Mouse (Mus musculus): ENCODE measurements around the gene Med19.
"Not testable (repeated sequence)": the region's sequence is repeated elsewhere in the genome, so short reads cannot be mapped to it uniquely, and the experiment has no call there.

The Med19 gene

GRCm38 (mm10) chr2:84669828-84670568 is 8.2 kb upstream of the Med19 start:
- no peak for DNase-seq (ENCODE audit: low spot score in 2 of 2)

DNA sequence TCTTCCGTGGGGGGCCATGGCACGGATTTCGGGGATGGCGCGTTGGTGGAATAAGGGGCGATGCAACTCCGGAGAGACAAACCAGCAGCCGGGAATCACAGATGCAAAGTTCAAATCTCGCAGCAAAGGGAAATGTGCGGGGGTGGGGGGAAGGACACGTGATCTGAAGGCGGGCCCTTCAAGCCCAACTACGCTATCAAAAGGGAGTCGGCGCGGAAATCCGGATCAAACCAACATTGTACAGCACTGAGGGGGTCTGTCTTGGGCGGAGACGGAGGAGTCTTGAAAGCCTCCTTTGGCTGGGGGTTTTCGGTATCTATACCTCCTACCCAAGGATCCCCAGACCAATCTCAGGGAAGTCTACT is 7.7 kb upstream of the Med19 start, which contains the start of gene Selenoh:
TSS of gene Selenoh (minus strand) at position 202 of the 365 bp plus-strand sequence.
- peak; percentile 86 for DNase-seq (ENCODE audit: low spot score in 2 of 2)

DNA sequence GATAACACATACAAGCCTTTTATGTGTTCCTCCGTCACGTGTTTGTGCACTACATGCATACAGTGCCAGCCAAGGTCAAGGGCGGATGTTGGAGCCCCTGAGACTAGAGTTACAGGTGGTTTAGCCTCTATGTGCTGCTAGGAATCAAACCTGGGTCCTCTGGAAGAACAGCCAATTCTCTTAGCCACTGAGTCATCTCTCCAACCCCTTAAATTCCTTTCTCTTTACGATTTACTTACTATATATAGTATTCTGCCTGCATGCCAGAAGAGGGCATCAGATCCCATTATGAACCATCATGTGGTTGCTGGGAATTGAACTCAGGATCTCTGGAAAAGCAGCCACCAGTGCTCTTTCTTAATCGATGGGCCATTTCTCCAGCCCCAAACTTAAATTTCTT is 6.7 kb upstream of the Med19 start:
- DNase-seq (ENCODE audit: low spot score in 2 of 2), result not testable (repeated sequence)

DNA sequence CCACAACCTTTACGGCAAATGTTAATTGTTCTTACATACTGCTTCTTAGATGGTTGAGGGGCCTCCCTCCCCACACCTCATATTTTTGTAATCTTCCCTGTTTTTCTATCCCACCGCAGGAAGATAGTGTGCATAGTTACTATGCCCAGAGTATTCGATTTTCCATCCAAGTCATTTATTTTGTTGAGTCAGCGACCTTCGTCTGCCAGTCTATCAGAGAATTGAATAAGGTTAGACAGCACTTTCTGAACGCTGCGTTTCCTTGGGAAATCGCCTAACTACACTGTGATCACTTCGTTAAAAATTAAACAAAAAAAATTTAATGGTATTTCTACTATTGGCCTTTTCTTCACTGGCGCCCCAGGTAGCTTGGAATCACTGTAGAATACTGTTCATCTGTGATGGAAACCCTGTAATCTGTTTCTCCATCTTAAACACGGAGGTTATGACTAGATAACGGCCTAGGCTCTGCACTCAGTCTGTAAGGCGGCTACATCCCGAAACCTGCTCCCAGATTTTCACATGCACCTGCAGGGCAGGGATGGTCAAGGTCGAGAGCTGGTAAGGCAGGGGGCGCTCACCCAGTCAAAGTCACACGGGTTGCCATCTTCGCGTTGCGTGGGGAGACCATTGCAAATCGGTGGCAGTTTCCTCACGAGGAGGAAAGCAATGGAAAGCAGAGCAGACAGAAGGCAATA is 783 bp upstream of the Med19 start:
- no peak for DNase-seq (ENCODE audit: low spot score in 2 of 2)

DNA sequence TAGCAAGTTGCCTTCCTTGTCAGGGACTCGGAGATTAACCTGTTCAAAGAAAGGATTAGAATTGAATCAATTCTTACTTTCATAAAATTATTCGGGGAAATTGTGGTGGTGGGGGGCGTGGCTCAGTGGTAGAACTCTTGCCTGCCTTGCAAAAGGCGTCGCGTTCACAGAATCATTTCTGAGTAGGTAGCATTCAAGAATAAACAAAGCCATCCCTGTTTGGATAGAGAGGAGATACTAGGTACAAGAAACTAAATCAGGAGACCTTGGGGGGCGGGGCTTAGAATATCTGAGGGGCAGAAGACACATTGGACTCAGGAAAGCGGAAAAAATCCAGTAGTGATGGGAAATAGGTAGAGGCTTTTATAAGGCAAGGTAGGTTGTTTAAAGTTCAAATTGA is 814 bp downstream of the Med19 start, which contains the start of gene Tmx2:
TSS of gene Tmx2 (minus strand) at position 125 of the 400 bp plus-strand sequence.
- no peak for DNase-seq (ENCODE audit: low spot score in 2 of 2)

DNA sequence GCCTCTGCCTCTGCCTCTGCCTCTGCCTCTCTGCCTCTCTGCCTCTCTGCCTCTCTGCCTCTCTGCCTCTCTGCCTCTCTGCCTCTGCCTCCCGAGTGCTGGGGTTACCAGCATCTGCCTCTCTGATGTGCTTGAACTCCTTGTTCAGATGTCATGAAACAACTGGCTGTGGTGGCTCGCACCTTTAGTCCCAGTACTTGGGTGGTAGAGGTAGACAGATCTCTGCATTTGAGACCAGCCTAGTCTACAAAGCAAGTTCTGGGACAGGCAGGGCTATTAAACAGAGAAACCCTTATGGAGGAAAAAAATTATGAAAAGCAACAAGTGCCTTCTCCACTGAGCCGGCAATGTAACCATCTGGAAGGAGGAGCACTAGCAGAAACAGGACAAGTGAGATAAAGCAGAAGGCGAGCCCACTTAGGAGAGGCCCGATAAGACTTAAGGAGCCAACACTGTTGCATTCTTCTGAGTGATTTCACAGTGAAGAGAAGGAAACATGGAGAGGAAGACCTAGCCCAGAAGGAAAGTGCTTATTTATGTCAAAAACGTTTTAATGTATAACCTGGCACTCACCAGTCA is 4.5 kb downstream of the Med19 start:
- no peak for DNase-seq (ENCODE audit: low spot score in 2 of 2)

DNA sequence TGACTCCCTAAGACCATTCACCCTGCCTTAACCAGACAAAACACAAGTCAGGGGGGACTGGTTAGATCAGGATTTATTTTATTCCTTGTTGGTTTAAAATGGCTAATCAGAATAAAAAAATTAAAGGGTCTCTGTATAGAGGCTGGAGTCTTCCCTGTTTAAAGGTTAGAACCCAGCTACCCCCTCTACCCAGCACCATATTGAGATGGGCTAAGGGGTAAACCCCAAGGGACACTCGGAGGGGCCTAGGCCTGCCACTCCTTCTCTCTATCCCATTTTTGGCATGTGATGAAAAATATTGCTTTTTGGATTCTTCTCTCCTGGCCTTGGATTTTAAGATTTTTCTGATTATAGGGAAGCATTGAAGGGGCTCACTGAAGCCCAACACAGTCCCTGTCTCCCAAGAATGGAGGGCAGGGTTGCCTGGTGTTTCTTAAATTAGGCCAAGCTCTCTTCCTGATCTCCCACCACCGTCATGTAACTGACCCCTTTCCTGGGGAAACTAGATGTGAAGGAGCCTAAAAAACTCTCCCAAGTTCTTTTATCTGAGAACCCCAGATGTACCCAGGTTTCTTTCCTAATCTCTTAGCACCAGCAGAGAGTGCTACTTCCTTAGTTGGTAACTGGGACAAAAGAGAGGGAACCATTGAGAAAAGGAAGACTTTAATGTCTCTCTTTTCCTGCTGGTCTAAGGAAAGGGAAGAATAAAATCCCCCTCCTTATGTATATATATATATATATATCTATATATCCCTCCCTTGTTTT is 10.1 kb downstream of the Med19 start:
- DNase-seq (ENCODE audit: low spot score in 2 of 2), result no peak

DNA sequence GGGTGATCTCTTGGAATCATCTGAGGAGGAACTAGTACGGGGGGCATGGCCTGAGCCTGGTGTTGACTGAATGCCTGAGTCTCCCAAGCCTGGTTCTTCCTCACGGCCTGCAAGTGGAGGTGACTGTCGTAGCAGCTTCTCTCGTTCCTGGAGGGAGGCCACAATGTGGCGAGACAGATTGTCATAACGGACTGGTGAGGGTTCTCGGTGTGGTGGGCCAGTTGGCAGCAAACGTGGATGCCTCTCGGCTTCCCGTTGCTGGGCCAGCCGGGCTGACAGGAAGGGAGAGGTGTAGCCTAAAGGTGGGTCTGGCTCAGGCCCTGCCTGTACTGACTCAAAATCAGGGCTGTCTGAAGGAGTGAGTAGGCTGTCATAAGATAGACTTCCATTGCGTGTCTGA is 11.8 kb downstream of the Med19 start:
- no peak for DNase-seq (ENCODE audit: low spot score in 2 of 2)

DNA sequence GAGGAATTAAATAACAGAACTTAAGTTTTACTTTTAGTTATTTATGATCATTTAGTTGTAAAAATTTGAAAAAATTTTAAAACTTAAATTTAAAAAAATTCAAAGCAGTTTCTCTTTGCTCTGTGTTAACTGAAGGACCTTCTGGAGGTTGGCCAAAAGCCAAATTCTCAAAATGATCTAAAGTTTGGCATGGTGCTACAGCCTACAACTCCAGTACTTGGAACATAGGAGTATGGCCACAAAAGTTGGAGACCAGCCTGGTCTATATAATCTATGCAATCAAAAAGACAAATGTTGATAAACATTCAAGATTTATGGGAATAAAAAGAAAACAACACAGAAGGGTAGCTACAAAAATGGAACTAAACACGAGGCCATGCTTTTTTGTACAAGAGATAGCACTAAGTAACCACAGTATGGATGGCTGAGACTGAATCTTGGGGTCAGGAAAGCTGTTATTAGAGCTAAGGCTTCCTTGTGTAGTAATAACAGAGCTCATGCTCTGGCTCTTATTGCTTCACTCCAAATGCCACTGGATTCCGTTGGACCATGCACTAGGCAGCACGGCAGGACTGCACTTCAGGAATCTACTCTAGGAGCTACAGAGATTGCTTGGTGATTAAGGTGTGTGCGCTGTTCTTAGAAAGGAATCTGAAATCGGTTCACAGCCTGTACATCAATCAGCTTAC is 16.9 kb downstream of the Med19 start:
- no peak for DNase-seq (ENCODE audit: low spot score in 2 of 2)

GRCm38 (mm10) chr2:84703497-84703896 is 25.3 kb downstream of the Med19 start:
- no peak for DNase-seq (ENCODE audit: low spot score in 2 of 2)

DNA sequence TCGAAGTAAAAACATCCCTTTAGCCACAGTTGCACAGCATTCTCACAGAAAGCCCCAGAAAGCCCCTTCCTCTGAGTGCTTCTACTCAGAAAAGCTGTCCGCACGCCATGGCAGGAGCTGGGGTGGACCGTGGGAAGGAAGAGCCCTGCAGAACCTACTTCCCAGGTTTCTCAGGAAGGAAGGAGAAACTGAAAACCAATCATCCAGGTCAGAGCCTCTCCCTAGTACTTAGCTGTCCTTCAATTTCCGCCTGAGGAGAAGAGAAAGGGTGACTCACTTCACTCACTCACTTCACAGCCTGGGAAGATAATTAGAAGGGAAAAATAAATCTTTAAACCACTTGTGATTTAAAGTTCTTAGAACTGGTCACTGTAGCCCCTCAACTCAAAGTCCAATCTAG is 26.1 kb downstream of the Med19 start:
- DNase-seq (ENCODE audit: low spot score in 2 of 2), result no peak

- DNase-seq (ENCODE audit: low spot score in 2 of 2), result no peak
Measured at GRCm38 (mm10) chr2:84705295-84705694, 27.1 kb downstream of the Med19 start.

GRCm38 (mm10) chr2:84707523-84707922 is 29.3 kb downstream of the Med19 start:
- DNase-seq (ENCODE audit: low spot score in 2 of 2), result no peak

- no peak for DNase-seq (ENCODE audit: low spot score in 2 of 2)
Measured at GRCm38 (mm10) chr2:84711898-84712297, 33.7 kb downstream of the Med19 start.

GRCm38 (mm10) chr2:84714422-84714810 is 36.2 kb downstream of the Med19 start:
- peak in 1 of 2 experiments; percentile 45 for DNase-seq (ENCODE audit: low spot score in 2 of 2)

DNA sequence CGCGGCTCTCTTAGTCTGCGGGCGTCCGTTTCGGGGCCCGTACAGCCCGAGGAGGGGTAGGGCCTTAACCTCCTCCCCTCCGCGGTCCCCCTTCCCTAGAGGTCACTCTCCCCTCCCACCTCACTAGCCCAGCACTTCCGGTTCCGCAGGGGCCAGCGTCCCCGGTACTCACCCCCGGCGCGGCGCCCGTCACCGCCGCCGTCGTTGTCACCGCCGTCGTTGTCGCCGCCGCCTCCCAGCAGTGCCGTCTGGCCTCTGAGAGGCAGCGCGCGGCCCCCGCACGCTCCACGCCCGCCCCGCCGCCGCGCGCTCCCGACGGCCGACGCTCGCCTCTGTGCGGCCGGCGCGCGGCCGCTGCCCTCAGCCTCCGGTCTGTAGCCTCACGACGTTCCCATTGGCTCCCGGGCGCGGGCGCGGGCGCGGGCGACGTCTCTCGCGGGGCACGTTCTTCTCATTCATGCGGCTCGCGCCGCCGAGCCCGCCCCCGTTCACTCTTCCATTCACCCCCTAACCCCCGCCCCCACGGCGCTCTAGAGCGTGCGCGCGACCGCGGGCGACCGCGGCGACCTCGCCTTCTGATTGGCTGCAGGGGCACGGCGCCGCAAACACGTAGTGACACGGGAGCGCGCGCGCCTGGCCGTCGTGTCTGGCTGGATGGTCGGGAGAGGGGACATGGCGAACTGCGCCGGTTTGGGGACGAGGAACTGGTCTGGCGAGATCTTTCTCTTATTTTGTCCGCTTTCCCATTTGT is 36.8 kb downstream of the Med19 start, which contains the start of gene Zdhhc5:
TSS of gene Zdhhc5 (minus strand) at position 370 of the 751 bp plus-strand sequence.
- peak; percentile 99 for DNase-seq (ENCODE audit: low spot score in 2 of 2)

DNA sequence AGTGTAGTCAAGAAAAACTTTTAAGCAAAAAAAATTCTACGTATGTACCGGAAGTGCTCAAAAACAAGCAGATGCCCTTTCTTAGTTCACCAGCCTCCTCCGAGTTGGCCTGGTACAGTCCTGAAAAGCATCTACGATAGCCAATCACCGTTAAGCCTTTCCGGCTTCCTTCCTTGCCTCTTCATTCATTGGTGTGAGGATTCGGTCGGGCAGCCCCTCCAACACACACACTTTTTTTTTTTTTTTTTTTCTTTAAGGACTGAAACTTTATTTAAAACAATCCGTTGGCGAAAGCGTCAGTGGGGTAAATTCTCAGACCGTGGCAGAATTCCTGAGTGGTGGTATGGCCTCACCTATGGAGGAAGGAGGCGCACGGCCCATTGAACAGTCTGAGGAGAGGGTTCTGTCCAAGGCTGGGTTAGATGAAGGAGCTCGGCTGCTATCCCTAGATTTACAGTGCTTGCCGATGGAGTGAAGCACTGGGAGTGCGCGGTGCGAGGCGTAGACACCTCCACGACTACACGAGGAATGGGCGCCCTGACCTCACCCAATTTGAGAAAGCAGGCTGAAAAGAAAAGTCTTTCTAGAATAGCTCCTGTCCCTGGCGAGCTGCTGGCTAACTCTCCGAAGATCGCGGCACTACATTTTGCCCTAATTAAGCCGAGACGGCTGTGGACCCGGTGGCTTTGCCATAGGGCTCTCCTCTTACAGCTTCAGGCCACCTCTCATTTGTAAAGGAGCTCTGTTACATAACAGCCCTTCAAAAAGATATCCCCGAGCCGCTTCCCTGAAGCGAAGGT is 37.6 kb downstream of the Med19 start:
- DNase-seq (ENCODE audit: low spot score in 2 of 2), result peak; percentile 77 to 83

GRCm38 (mm10) chr2:84716423-84717355 is 38.5 kb downstream of the Med19 start:
- DNase-seq (ENCODE audit: low spot score in 2 of 2), result no peak

- no peak for DNase-seq (ENCODE audit: low spot score in 2 of 2)
Measured at GRCm38 (mm10) chr2:84717357-84717756, 39.2 kb downstream of the Med19 start.

Data from thymus, postnatal 10 days (tissue).